Comparison of ENCODE assay signal across 8 mouse cellular contexts in genomic region chr17:33523918-33524755, GRCm38 (mm10). TPM values are rescaled to one million over a fixed set of nuclear protein-coding genes. Genes with fewer than 3 reads are reported as not detected.
DNase-seq lines count a peak whose midpoint lies in the region; ATAC-seq lines count a peak whose summit lies in the region.

Gene Adamts10, plus strand, starts transcription at chr17:33524204.

- H3K27ac ChIP-seq in embryonic facial prominence, embryonic 12.5 days, result peak within 1 kb of the TSS; percentile 90

- no peaks in the 10 kb centered on the region for H3K27me3 ChIP-seq in embryonic facial prominence, embryonic 12.5 days

- peak within 1 kb of the TSS; percentile 67 for H3K4me3 ChIP-seq in embryonic facial prominence, embryonic 12.5 days

- no peaks in the 10 kb centered on the region for H3K9me3 ChIP-seq in embryonic facial prominence, embryonic 12.5 days

- H3K4me2 ChIP-seq in embryonic facial prominence, embryonic 12.5 days (replicated peaks), result peak within 1 kb of the TSS; percentile 76

- DNase-seq in layer of hippocampus, adult 11-12 months (ENCODE audit: low spot score), result peak; percentile 41
- DNase-seq in layer of hippocampus, adult 9-10 months (ENCODE audit: low spot score), result no peak
- DNase-seq in heart, adult 8-10 months (ENCODE audit: low spot score), result peak; percentile 75
- DNase-seq in kidney, adult 9 months, result peak; percentile 67
- DNase-seq in liver, result peak; percentile 71
- DNase-seq in spleen, postnatal 4 days (ENCODE audit: low spot score in 2 of 2), result peak; percentile 63 to 81

- ATAC-seq in embryonic facial prominence, embryonic 12.5 days (ENCODE audit: insufficient number of reproducible peaks, insufficient read depth, low FRiP score, low TSS enrichment), result peak; percentile 59; the same call in 1 of the 2 replicates
- ATAC-seq in monocyte, adult 5-6 weeks (replicated peaks; ENCODE audit: insufficient number of reproducible peaks, low FRiP score, low TSS enrichment, poor library complexity, severe bottlenecking), result peak; percentile 52

- H3K36me3 ChIP-seq in embryonic facial prominence, embryonic 12.5 days, result peaks cover 13% of the 10 kb centered on the region

- H3K9ac ChIP-seq in embryonic facial prominence, embryonic 12.5 days, result peak within 1 kb of the TSS; percentile 71

- under 1% methylated on average over 44 of the region's 44 CpGs for WGBS in embryonic facial prominence, embryonic 12.5 days

- H3K4me1 ChIP-seq in embryonic facial prominence, embryonic 12.5 days, result peaks cover 19% of the 10 kb centered on the region

RNA-seq across cellular contexts. Expression of gene Adamts10, which starts in this region (rescaled TPM):
- polyA plus RNA-seq in embryonic facial prominence, embryonic 12.5 days (2016; fragmentation: Nextera tagmentation; extraction: Ambion mirVana), result 93.7 and 112 TPM in 2 replicates
- 10 to 100 TPM; 10.9 to 14.0 (median 11.9) TPM for total RNA-seq in heart, adult 8-10 months (2022)
- total RNA-seq in monocyte, adult 5-6 weeks (2017), result 71.1 to 159 TPM (median 83.0 TPM) in 3 replicates
